Mouse (Mus musculus) stomach, postnatal 0 days (tissue): ENCODE results near the gene Chst3. TPM values are rescaled to one million over a fixed set of nuclear protein-coding genes. Genes with fewer than 3 reads are reported as not detected.
A peak's percentile ranks its signal among the peaks of the same experiment; 100 is the strongest.
"Not testable (repeated sequence)": the region's sequence is repeated elsewhere in the genome, so short reads cannot be mapped to it uniquely, and the experiment has no call there.

Experiments
- ATAC-seq: fragments of 200-750 bp; cut with Nextera tagmentation; 2 replicates; pipeline ENCODE4 v1.8.0; 2017; ENCODE audit not compliant: low FRiP score, low TSS enrichment
- DNase-seq: peaks from one replicate; pipeline ENCODE4 v3.0.0-alpha.2; 2016; ENCODE audit warnings: low spot score
- H3K27ac ChIP-seq: fragments of 300-500 bp; sonication (generic); replicated peaks from 2 replicates; pipeline ENCODE4 v1.5.1; 2014; ENCODE audit warnings: mild to moderate bottlenecking, control low read depth
- H3K27me3 ChIP-seq: fragments of 300-500 bp; sonication (generic); 2 replicates; pipeline ENCODE4 v1.6.1; 2014; ENCODE audit warnings: low read length; ENCODE audit not compliant: control insufficient read depth, insufficient read depth
- H3K36me3 ChIP-seq: fragments of 300-500 bp; sonication (generic); 2 replicates; pipeline ENCODE4 v1.6.1; 2014; ENCODE audit warnings: low read length, mixed read lengths; ENCODE audit not compliant: control insufficient read depth, insufficient read depth
- H3K4me1 ChIP-seq: fragments of 300-500 bp; sonication (generic); replicated peaks from 2 replicates; pipeline ENCODE4 v1.6.1; 2014; ENCODE audit warnings: antibody characterized with exemption; ENCODE audit not compliant: control insufficient read depth, insufficient read depth
- H3K4me2 ChIP-seq: fragments of 300-500 bp; sonication (generic); replicated peaks from 2 replicates; pipeline ENCODE4 v1.6.1; 2014; ENCODE audit warnings: low read depth, mild to moderate bottlenecking, control low read depth, moderate library complexity
- H3K4me3 ChIP-seq: fragments of 300-500 bp; sonication (generic); 2 replicates; pipeline ENCODE4 v1.5.1; 2014; ENCODE audit warnings: low read depth, low read length, control low read depth
- H3K9ac ChIP-seq: fragments of 300-500 bp; sonication (generic); 2 replicates; pipeline ENCODE4 v1.6.1; 2014; ENCODE audit warnings: mild to moderate bottlenecking, low read length, control low read depth, mixed read lengths
- H3K9me3 ChIP-seq: fragments of 300-500 bp; sonication (generic); 2 replicates; pipeline ENCODE4 v1.6.1; 2016; ENCODE audit warnings: low read length; ENCODE audit not compliant: control insufficient read depth
- CTCF ChIP-seq: IDR thresholded peaks from 2 replicates; pipeline ENCODE4 v1.5.1; 2016; ENCODE audit warnings: antibody characterized with exemption, low read depth, mild to moderate bottlenecking, moderate library complexity
- EP300 ChIP-seq: optimal IDR thresholded peaks from 2 replicates; pipeline ENCODE3; 2016; ENCODE audit warnings: antibody characterized with exemption
- WGBS: fragments of 180-500 bp; shearing (Covaris S2); extraction: QIAGEN DNeasy Blood & Tissue Kit; methylation state at CpG from one replicate; pipeline ENCODE4 v1.1.7; 2014; 5-methylcytosine and 5-hydroxymethylcytosine counted together
- polyA plus RNA-seq: library from polyadenylated mRNA; unstranded; fragments of >200 nt; fragmentation: Nextera tagmentation; extraction: Ambion mirVana; gene quantifications from 2 replicates; pipeline ENCODE4 v1.2.1, GENCODE M21; 2015

The Chst3 gene
- polyA plus RNA-seq, 1 experiment from 2014 or later, result 1.1 TPM

DNA sequence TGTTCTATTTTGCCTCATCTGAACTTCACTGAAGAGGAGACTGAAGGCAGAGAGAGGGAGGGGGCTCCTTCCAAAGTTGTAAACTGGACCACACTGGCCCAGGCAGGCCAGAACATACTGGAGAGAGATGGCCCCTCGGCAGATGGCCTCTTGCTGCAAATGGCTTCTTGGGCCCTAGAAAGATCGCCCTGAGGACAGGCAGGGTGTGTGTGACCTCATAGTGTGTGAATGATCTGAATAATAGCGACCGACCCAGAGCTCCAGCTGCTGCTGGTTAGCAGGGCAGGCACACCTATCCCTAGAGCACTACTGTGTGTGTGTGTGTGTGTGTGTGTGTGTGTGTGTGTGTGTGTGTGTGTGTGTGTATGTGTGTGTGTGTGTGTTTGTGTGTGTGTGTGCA lies 33.1 kb upstream of the Chst3 start:
- Histone ChIP-seq H3K4me1 (no peaks in the 10 kb centered on the region), H3K27ac (no peak overlapping the region), H3K4me3 (no peak overlapping the region), H3K4me2 (no peak overlapping the region), H3K9me3 (no peaks in the 10 kb centered on the region), H3K27me3 (no peaks in the 10 kb centered on the region), H3K9ac (no peak overlapping the region), H3K36me3 (no peaks in the 10 kb centered on the region)
- peak; percentile 62 for ATAC-seq
- TF ChIP-seq EP300, result no peak
- no peak for TF ChIP-seq CTCF
- 75% methylated on average over 4 of the region's 4 CpGs for WGBS
- DNase-seq, result no peak

DNA sequence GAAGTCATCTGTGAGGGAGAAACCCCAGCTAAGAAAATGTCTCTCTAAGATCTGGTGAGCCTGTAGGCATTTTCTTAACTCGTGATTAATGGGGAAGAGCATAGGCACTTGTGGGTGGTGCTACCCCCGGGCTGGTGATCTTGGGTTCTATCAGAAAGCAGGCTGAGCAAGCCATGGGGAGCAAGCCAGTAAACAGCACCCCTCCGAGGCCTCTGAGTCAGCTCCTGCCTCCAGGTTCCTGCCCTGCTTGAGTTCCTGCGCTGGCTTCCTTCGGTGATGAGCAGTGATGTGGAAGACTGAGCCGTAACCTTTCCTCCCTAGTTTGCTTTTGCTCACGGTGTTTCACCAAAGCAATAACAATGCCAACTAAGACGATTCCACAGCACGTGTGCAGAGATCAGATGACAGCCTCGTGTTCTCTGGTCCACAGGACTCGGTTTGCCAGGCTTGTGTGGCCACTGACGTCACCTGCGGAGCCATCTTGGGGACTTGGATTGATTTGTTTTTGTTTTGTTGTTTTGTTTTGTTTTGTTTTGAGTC lies 31.4 kb upstream of the Chst3 start:
- no peak for ATAC-seq

DNA sequence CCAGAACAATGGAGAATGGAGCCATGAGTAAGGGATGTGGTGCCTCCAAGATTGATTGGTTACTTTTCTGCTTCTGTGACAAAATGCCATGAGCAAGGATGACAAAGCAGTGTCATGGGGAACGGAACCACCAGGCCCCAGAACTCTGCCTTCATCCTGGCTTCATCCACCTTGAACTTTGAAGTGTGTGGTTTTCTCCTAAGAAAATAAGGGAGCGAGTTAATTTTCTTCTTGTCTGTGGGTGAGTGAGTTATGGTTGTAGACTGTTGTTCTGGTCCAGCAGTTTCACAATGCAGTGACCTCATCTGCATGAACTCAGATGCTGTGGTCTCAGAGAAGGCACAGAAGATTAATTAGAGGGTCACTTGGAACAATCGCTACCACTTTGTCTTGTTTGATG lies 29.3 kb upstream of the Chst3 start:
- not testable (repeated sequence) for H3K9me3 ChIP-seq, H3K4me2 ChIP-seq, H3K27ac ChIP-seq, H3K4me3 ChIP-seq, ATAC-seq, H3K27me3 ChIP-seq, H3K36me3 ChIP-seq, H3K9ac ChIP-seq, H3K4me1 ChIP-seq, DNase-seq
- WGBS, result 74% methylated on average over 3 of the region's 3 CpGs

More for the DNA sequence above, 31.4 kb upstream of the Chst3 start:
- WGBS, result 82% methylated on average over 13 of the region's 13 CpGs
- H3K4me3 ChIP-seq, result no peak overlapping the region
- H3K9ac ChIP-seq, result no peak overlapping the region
- no peaks in the 10 kb centered on the region for H3K9me3 ChIP-seq
- no peaks in the 10 kb centered on the region for H3K27me3 ChIP-seq
- no peaks in the 10 kb centered on the region for H3K36me3 ChIP-seq
- TF ChIP-seq EP300 (no peak), CTCF (no peak)
- no peak overlapping the region for H3K4me2 ChIP-seq
- no peaks in the 10 kb centered on the region for H3K4me1 ChIP-seq
- H3K27ac ChIP-seq, result no peak overlapping the region
- no peak for DNase-seq

DNA sequence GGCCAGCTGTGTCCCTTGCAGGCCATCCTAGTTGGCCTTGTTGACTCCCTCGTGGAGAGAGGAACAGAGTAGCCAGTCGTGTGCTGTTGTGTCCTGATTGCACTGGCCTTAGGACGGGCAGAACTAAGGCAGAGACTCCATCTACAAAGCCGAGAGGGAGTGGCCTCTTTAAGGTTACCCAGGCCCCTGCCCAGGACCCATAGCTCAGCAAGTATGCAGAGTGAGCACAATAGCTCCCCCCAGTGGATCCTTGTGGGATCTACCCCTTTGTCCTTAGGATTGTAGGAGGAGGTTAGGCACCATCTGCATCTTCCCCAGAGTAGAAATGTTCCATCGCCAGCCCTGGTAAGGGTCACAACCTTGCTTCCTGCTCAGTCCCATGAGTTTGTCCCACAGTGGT lies 27.5 kb upstream of the Chst3 start:
- Histone ChIP-seq H3K4me2 (no peak overlapping the region), H3K36me3 (no peaks in the 10 kb centered on the region), H3K4me1 (no peaks in the 10 kb centered on the region), H3K4me3 (no peak overlapping the region), H3K27me3 (no peaks in the 10 kb centered on the region), H3K27ac (no peak overlapping the region), H3K9ac (no peak overlapping the region), H3K9me3 (no peaks in the 10 kb centered on the region)
- DNase-seq (peak; percentile 69), ATAC-seq (peak; percentile 41; the same call in 1 of the 2 replicates)
- 48% methylated on average over 5 of the region's 5 CpGs for WGBS
- TF ChIP-seq EP300 (no peak), CTCF (peak; percentile 75)

DNA sequence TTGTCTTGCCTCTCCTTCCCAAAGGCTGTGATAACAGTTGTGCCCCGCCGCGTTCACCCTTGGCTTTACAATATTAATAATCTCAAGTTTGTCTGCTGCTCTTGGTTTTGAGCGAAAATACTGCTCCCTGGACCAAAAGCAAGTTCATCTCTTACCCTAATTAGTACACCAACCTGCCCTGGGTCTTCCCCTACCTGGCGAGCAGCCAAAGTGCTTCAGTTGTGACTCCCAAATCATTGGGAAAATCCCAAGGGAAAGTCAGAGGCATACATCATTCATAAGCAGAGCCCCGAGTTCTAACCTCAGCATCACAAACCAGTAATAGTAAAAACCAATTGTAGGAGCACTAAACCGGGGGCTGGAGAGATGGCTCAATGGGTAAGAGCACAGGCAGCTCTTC lies 26.6 kb upstream of the Chst3 start:
- H3K27me3 ChIP-seq, result no peaks in the 10 kb centered on the region
- no peak overlapping the region for H3K9ac ChIP-seq
- WGBS, result 77% methylated on average over 7 of the region's 7 CpGs
- no peaks in the 10 kb centered on the region for H3K36me3 ChIP-seq
- DNase-seq (no peak), ATAC-seq (no peak)
- H3K4me2 ChIP-seq, result no peak overlapping the region
- TF ChIP-seq CTCF (no peak), EP300 (no peak)
- no peak overlapping the region for H3K27ac ChIP-seq
- no peaks in the 10 kb centered on the region for H3K9me3 ChIP-seq
- no peak overlapping the region for H3K4me3 ChIP-seq
- H3K4me1 ChIP-seq, result no peaks in the 10 kb centered on the region

DNA sequence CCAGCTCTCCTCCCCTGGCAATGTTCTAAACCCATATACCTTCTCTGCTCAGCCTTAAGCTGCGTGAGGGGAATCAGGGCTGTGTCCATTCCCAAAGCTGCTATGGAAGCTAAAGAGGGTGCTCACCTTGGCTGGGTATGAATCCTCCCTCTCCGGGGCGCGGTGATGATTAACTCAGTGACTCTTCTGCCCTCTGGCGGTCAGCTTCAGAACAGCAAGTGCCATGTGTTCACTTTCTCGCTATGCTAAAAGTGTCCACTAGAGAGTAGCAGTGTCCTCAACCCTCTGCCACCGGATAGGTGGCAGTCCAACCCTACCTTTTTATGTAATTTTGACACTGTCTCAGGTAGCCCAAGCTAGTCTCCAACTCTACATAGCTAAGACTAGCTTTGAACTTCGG lies 26.0 kb upstream of the Chst3 start:
- ATAC-seq (peak; percentile 83), DNase-seq (peak; percentile 91)
- Histone ChIP-seq H3K4me3 (no peak overlapping the region), H3K9ac (no peak overlapping the region), H3K27me3 (no peaks in the 10 kb centered on the region), H3K4me1 (no peaks in the 10 kb centered on the region), H3K27ac (no peak overlapping the region), H3K36me3 (no peaks in the 10 kb centered on the region), H3K4me2 (no peak overlapping the region), H3K9me3 (no peaks in the 10 kb centered on the region)
- peak; percentile 100 for TF ChIP-seq CTCF
- TF ChIP-seq EP300, result no peak
- 2% methylated on average over 8 of the region's 8 CpGs for WGBS
